Mouse (Mus musculus) adipocyte (in vitro differentiated cells): ENCODE results near the gene Spef2.
"Not testable (repeated sequence)": the region's sequence is repeated elsewhere in the genome, so short reads cannot be mapped to it uniquely, and the experiment has no call there.

Experiments used
- DNase-seq: peaks from one replicate; pipeline ENCODE4 v3.0.0-alpha.2; 2016; ENCODE audit warnings: low spot score

The Spef2 gene

GRCm38 (mm10) chr15:9668575-9668974, 80.1 kb downstream of the Spef2 start:
- DNase-seq: no peak

- DNase-seq: not testable (repeated sequence)
Measured at GRCm38 (mm10) chr15:9664948-9665347, 83.7 kb downstream of the Spef2 start.

GRCm38 (mm10) chr15:9661215-9661614, 87.5 kb downstream of the Spef2 start:
- no peak for DNase-seq

- no peak for DNase-seq
Measured at GRCm38 (mm10) chr15:9634471-9634870, 114.2 kb downstream of the Spef2 start.

- no peak for DNase-seq
Measured at GRCm38 (mm10) chr15:9631657-9632056, 117.0 kb downstream of the Spef2 start.

GRCm38 (mm10) chr15:9629660-9630059, 119.0 kb downstream of the Spef2 start:
- no peak for DNase-seq

- no peak for DNase-seq
Measured at GRCm38 (mm10) chr15:9624619-9625018, 124.0 kb downstream of the Spef2 start.

- DNase-seq: peak; percentile 58
Measured at GRCm38 (mm10) chr15:9608177-9608576, 140.5 kb downstream of the Spef2 start.

- DNase-seq: no peak
Measured at GRCm38 (mm10) chr15:9600088-9600455, 148.6 kb downstream of the Spef2 start.

GRCm38 (mm10) chr15:9599382-9600087, 149.1 kb downstream of the Spef2 start:
- no peak for DNase-seq

- DNase-seq: peak; percentile 12
Measured at GRCm38 (mm10) chr15:9596298-9597060, 152.2 kb downstream of the Spef2 start.

GRCm38 (mm10) chr15:9589939-9590338, 158.7 kb downstream of the Spef2 start:
- DNase-seq: no peak

- no peak for DNase-seq
Measured at GRCm38 (mm10) chr15:9580470-9581280, 168.0 kb downstream of the Spef2 start.

- DNase-seq: no peak
Measured at GRCm38 (mm10) chr15:9577303-9577702, 171.4 kb downstream of the Spef2 start.

- DNase-seq: no peak
Measured at GRCm38 (mm10) chr15:9574796-9575195, 173.9 kb downstream of the Spef2 start.

GRCm38 (mm10) chr15:9573361-9573760, 175.3 kb downstream of the Spef2 start:
- DNase-seq: no peak

GRCm38 (mm10) chr15:9572664-9573063, 176.0 kb downstream of the Spef2 start:
- DNase-seq: no peak

GRCm38 (mm10) chr15:9571896-9572295, 176.8 kb downstream of the Spef2 start:
- no peak for DNase-seq

- DNase-seq: no peak
Measured at GRCm38 (mm10) chr15:9567316-9567715, 181.4 kb downstream of the Spef2 start.

- peak; percentile 81 for DNase-seq
Measured at GRCm38 (mm10) chr15:9565396-9565795, 183.3 kb downstream of the Spef2 start.

GRCm38 (mm10) chr15:9564156-9564555, 184.5 kb downstream of the Spef2 start:
- DNase-seq: no peak

GRCm38 (mm10) chr15:9557264-9557663, 191.4 kb downstream of the Spef2 start:
- DNase-seq: not testable (repeated sequence)

- DNase-seq: no peak
Measured at GRCm38 (mm10) chr15:9548951-9549350, 199.7 kb downstream of the Spef2 start.
